Mouse (Mus musculus) E14TG2a.4 (cell line): ENCODE data around the gene Kiz.

Experiments
- CTCF ChIP-seq: conservative IDR thresholded peaks from 2 replicates; pipeline ENCODE4 v1.5.1; 2014; ENCODE audit warnings: low read length
- NANOG ChIP-seq: IDR thresholded peaks from 2 replicates; pipeline ENCODE4 v1.6.1; 2014; ENCODE audit warnings: borderline replicate concordance, low read length, mixed read lengths
- POU5F1 ChIP-seq: IDR thresholded peaks from 2 replicates; pipeline ENCODE4 v1.6.1; 2014; ENCODE audit warnings: low read length, borderline replicate concordance

GRCm38 (mm10) chr2:147013194-147013969 lies 157.7 kb downstream of the Kiz start:
- TF ChIP-seq CTCF, result no peak
- no peak for TF ChIP-seq NANOG
- TF ChIP-seq POU5F1, result no peak
